Mouse (Mus musculus) embryo, embryonic 11.5 days (tissue): Measurements from ENCODE around the gene Ccdc39.

Experiments
- DNase-seq: peaks from one replicate; pipeline ENCODE4 v3.0.0-alpha.2; 2012; ENCODE audit warnings: low read depth, low spot score

Gene Ccdc39

GRCm38 (mm10) chr3:33843801-33844632, at the start of gene Ccdc39:
Ccdc39 (minus strand) TSS chr3:33844310.
- DNase-seq: peak; percentile 60

- DNase-seq: no peak
These were observed 49.3 kb upstream of the Ccdc39 start for GRCm38 (mm10) chr3:33893433-33893832.

- DNase-seq: no peak
These were observed 43.3 kb upstream of the Ccdc39 start for GRCm38 (mm10) chr3:33887438-33887837.

GRCm38 (mm10) chr3:33883105-33883504, 39.0 kb upstream of the Ccdc39 start:
- no peak for DNase-seq

GRCm38 (mm10) chr3:33882695-33883094, 38.6 kb upstream of the Ccdc39 start:
- DNase-seq: no peak

- DNase-seq: no peak
These were observed 34.6 kb upstream of the Ccdc39 start for GRCm38 (mm10) chr3:33878661-33879060.

- DNase-seq: no peak
These were observed 30.6 kb upstream of the Ccdc39 start for GRCm38 (mm10) chr3:33874456-33875286.

GRCm38 (mm10) chr3:33873837-33874236, 29.7 kb upstream of the Ccdc39 start:
- DNase-seq: no peak

- DNase-seq: no peak
These were observed 29.3 kb upstream of the Ccdc39 start for GRCm38 (mm10) chr3:33873366-33873765.

GRCm38 (mm10) chr3:33864000-33864540, 20.0 kb upstream of the Ccdc39 start:
- no peak for DNase-seq

- no peak for DNase-seq
These were observed 14.8 kb upstream of the Ccdc39 start for GRCm38 (mm10) chr3:33858939-33859338.

GRCm38 (mm10) chr3:33853062-33853461, 9.0 kb upstream of the Ccdc39 start:
- DNase-seq: no peak

GRCm38 (mm10) chr3:33850856-33851255, 6.7 kb upstream of the Ccdc39 start:
- DNase-seq: no peak

- DNase-seq: no peak
These were observed 2.5 kb upstream of the Ccdc39 start for GRCm38 (mm10) chr3:33846639-33847038.

GRCm38 (mm10) chr3:33838877-33839276, 5.2 kb downstream of the Ccdc39 start:
- DNase-seq: no peak

- DNase-seq: no peak
These were observed 7.5 kb downstream of the Ccdc39 start for GRCm38 (mm10) chr3:33836576-33836975.

GRCm38 (mm10) chr3:33832351-33832750, 11.8 kb downstream of the Ccdc39 start:
- no peak for DNase-seq

GRCm38 (mm10) chr3:33824135-33824946, 19.8 kb downstream of the Ccdc39 start:
- DNase-seq: peak; percentile 29

- no peak for DNase-seq
These were observed 37.0 kb downstream of the Ccdc39 start for GRCm38 (mm10) chr3:33807151-33807550.

- DNase-seq: peak; percentile 16
These were observed 43.6 kb downstream of the Ccdc39 start for GRCm38 (mm10) chr3:33800513-33800820.

GRCm38 (mm10) chr3:33799617-33800512, 44.2 kb downstream of the Ccdc39 start, which contains the start of gene Ttc14:
Ttc14 (plus strand) TSS chr3:33799832.
- peak; percentile 94 for DNase-seq
